Mouse (Mus musculus) layer of hippocampus, adult 9-10 months (tissue): ENCODE measurements at regions not wholly inside any gene's neighbourhood (a gene's known extent, or its start where the extent isn't known, plus 50 kb on each side); places are given as distances from the start of the nearest gene placed in this dataset.

ENCODE experiments used
- DNase-seq: peaks from one replicate; pipeline ENCODE4 v3.0.0; 2022; ENCODE audit warnings: low spot score

GRCm38 (mm10) chr4:106103750-106104635 lies 212.0 kb upstream of the Usp24 start:
- DNase-seq: no peak

DNA sequence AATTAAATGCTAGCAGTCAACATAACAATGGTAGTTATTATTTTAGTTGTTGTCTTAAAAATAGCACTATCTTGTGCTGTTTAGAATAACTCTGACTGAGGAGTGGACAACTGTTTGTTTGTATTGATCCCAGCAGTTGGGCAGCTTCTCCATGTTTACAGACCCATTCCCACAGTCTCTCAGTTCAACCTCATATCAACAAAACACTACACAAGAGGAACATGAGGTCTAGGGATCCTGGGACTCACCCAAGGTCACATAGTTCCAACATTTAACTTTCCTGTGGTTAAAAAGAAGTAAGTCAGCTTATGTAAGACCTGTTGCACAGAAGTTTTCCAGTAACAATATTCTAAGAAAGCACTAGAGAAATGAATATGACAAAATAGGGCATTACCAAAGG lies 203.0 kb upstream of the Usp24 start:
- no peak for DNase-seq

DNA sequence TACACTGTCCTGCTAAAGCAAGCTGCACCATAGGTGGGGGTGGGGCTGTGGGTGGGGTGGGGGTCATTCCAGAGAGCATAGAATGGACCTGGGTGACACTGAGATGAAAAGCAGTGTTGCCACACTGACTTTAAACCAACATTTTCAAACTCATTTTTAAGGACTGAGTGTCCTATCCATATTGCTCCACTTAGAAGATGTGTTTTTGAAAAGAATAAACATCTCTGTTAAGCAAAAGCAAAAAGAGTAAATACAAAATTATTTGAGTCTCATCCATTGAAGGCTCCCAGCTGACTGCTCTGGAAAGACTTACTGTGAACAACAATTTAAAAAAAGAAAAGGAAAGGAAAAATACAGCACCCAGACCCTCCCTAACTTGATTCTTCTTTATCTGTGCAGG lies 202.3 kb upstream of the Usp24 start:
- no peak for DNase-seq

DNA sequence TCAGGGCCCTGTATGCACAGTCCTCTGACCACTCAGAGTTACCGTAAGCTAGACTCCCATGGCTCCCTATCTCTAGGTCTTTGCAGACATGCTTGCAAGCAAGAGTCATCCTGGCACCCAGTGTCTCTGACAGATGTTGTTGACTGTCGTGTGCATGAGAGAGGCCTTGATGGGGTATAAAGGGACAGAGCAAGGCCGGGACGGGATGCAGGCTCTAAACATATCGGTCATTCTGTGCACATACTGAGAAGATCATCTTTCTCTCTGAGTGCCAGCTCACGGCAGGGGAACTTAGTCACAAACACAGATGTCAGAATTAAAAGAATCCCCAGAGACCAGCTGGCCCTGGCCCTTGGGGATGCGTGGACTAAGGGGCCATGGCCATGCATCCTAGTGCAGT lies 199.4 kb upstream of the Usp24 start:
- DNase-seq: no peak

- no peak for DNase-seq
Measured at GRCm38 (mm10) chr4:106121306-106121705, 194.7 kb upstream of the Usp24 start.

DNA sequence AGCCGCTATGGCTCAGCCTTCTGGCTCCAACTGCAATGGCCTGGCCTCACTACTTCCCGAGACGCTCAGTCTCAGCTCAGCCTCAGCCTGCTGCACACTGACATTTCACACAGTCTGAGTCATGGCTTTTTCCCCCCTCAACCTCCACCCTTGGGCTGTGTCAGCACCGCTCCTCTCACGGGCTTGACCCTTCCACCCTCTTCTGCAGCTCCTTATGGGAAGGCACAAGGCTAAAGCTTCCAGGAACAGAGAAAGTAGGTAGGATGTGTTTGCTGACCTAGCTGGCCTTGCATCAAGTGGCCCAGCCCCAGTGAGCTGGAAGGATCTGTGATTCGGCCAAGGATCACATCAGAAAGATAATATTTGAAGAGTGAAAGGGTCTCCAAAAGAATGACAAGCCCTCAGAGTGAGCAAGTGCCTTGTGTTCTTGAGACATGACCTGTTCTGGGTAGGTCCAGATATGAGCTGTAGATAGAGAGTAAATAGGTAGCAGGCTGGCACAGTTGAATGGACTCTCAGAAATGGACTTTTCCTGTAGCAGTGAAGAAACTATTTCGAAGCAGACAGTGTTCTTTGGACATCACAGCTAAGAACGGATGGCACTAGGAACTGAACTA lies 192.9 kb upstream of the Usp24 start:
- no peak for DNase-seq

- DNase-seq: no peak
Measured at GRCm38 (mm10) chr4:106127199-106127598, 188.8 kb upstream of the Usp24 start.

DNA sequence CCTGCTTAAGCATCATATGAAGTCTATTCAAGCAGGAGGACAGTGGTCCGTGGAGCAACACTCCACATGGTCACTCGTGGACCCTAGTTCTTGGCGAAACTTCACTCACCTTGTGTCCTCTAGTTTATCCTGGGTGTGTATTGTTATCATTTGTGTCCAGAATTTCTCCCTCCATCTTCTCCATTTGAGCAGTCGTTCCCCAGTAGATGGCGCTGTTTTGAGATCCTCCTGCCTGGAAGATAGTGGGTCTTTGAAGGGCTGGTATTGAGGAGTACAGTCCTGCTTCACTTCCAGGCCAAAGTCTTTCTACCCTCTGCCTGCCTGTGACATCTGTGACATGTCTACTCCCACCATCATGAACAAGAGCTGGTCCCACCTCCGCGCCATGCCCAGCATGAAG lies 188.4 kb upstream of the Usp24 start:
- DNase-seq: no peak

DNA sequence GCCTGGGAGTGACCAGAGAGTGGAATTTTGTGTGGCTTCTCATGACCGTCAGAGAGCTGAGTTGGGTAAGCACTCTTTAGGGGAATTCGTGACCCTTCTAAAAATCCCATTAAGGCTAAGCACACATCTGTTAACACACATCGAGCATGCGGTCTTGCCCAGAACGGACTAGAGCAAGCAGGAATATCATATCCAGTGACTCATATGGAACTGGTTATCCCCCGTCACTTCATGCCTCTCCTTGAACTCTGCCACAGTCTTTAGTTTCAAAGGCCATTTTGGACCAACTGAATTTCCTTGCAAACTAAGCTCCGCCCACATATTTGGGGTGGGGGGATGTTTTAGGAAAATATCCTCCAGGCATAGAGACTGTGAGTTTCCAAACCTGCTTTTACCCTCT lies 186.7 kb upstream of the Usp24 start:
- DNase-seq: no peak

- no peak for DNase-seq
Measured at GRCm38 (mm10) chr4:106129803-106130202, 186.2 kb upstream of the Usp24 start.

DNA sequence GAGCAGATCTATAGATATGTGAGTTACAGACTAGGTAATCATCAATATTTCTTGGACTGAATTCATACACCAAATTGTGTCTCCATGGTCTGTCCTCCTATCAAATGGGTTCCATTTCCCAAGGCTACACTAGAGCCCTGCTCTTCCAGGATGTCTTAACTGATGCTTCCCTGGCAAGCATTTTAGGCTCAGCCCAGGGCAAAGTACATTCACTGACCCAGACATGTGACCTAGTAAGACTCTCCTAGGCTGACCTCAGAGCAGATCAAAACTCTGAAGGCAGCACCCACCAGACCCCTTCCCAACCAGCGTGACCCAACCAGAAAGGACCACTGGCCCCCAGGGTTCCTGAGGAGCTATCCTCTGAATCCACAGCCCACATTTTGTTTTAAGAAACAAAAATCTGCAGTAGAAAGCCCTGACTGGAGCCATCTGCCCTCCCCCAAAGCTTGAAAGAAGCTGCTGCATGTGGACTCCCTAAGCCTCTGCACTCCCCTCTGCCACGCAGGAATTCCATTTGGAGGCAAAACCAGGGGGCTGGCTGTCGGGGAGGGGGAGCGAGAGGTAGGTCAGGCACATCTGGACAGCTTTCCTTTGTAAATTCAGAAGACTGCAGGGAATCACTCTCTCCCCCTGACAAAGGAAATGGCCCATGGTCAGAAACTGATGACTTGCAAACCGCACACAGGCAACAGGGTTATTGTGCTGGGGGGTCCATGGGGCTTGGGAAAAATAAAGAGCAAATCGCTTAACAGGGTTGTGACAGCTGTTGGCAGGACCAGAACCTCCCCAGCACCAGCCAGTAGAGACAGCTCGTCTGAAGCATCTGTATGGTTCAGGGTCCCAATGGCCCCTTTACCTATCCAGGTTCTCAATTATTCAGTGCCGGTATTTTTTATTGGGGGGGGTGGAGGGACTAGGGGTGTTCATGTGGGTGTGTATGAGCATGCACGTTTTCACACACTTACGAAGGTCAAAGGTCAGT lies 182.0 kb upstream of the Usp24 start:
- DNase-seq: no peak

- no peak for DNase-seq
Measured at GRCm38 (mm10) chr4:106142741-106143140, 173.3 kb upstream of the Usp24 start.

GRCm38 (mm10) chr4:106144351-106145116 lies 171.5 kb upstream of the Usp24 start:
- no peak for DNase-seq

DNA sequence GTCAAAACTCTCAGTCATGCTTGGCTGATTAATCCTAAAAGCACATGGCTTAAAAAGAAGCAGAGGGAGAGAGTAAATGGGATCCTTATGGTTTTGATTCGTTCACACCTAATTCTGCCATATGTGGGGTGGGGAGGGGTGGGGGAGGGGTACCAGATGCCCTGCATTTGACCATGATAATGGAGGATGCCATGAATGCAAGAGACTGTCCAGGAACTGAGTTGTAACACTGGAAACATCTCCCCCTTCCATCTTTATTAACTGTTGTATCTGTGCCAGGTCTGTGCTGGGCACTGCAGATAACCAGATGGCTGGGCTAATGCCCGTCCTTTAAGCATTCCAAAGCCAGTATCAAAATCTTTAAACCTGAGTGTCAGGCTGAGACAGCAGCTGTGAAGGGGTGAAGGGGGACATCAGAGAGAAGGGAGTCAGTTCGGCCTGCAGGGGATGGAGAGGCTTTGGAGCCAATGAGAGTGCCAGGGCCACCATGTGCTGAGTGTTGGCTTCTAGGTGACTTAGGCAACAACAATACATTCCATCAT lies 169.0 kb upstream of the Usp24 start:
- DNase-seq: no peak

GRCm38 (mm10) chr4:106148866-106149265 lies 167.1 kb upstream of the Usp24 start:
- no peak for DNase-seq

GRCm38 (mm10) chr4:106149471-106150048 lies 166.5 kb upstream of the Usp24 start:
- no peak for DNase-seq

DNA sequence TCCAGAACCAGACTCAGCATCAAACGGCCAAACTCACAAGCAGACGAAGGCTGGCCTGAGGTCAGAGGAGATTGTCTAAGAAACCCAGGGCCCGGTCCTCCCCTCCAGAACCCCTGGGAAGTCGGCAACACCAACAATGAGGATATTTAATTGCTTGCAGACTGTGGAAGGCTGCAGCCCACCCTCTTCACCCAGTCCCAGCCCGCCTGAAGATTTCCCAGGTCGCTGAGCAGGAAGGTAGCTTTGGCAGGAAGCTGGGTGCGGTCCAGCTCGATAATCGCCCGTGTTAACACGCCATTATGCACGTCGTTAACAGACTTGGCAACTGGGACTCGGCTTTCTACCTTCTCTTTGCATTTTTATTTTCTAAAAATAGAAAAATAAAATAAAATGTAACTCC lies 165.2 kb upstream of the Usp24 start:
- no peak for DNase-seq

GRCm38 (mm10) chr4:106157451-106158179 lies 158.4 kb upstream of the Usp24 start:
- DNase-seq: no peak

DNA sequence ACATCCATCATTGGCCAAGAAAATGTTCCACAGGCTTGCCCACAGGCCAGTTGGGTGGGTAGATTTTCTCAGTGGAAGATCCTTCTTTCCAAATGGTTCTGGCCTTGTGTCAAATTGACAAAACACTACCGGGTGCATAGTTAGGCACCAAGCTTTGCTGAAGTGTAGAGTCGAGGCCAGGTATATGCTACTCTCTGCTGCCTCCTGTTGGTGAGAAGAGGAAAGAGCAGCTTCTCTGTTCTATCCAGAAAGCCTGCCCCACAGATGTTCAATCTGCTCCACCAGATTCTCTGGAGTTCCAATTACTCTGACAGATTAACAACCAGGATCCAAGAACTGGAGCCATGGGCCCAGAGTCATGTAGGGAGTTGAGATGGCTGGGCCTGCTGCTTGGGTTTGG lies 154.4 kb upstream of the Usp24 start:
- no peak for DNase-seq

GRCm38 (mm10) chr4:106162551-106162950 lies 153.5 kb upstream of the Usp24 start:
- no peak for DNase-seq
